Mouse (Mus musculus): ENCODE data around the gene Fbxo46. TPM values are rescaled to one million over a fixed set of nuclear protein-coding genes. Genes with fewer than 3 reads are reported as not detected.
A peak's percentile ranks its signal among the peaks of the same experiment; 100 is the strongest.

Gene Fbxo46
- polyA plus RNA-seq, 1 experiment: not detected

GRCm38 (mm10) chr7:19177216-19177615, 57.6 kb downstream of the Fbxo46 start:
- Histone ChIP-seq H3K4me1 (ENCODE audit: control insufficient read depth, insufficient read depth, low read length) (peaks cover 21% of the 10 kb centered on the region), H3K4me3 (ENCODE audit: insufficient read depth, low read depth, low read length) (peak overlapping the region; percentile 84), H3K27ac (ENCODE audit: insufficient read depth, low read depth, low read length) (peak overlapping the region; percentile 97)
- 56% methylated on average over 7 of the region's 7 CpGs for WGBS
- TF ChIP-seq POLR2A (IDR thresholded peaks at IDR 0.05; ENCODE audit: insufficient read depth, low read depth, low read length) (no peak), CTCF (IDR thresholded peaks at IDR 0.05; ENCODE audit: insufficient read depth, low read depth, low read length) (no peak)

GRCm38 (mm10) chr7:19178035-19178434, 58.4 kb downstream of the Fbxo46 start:
- Histone ChIP-seq H3K4me1 (ENCODE audit: control insufficient read depth, insufficient read depth, low read length) (peaks cover 21% of the 10 kb centered on the region), H3K27ac (ENCODE audit: insufficient read depth, low read depth, low read length) (peak overlapping the region; percentile 74), H3K4me3 (ENCODE audit: insufficient read depth, low read depth, low read length) (peak overlapping the region; percentile 84)
- 3% methylated on average over 18 of the region's 18 CpGs for WGBS
- TF ChIP-seq POLR2A (IDR thresholded peaks at IDR 0.05; ENCODE audit: insufficient read depth, low read depth, low read length): no peak
- no peak for TF ChIP-seq CTCF (IDR thresholded peaks at IDR 0.05; ENCODE audit: insufficient read depth, low read depth, low read length)

- Histone ChIP-seq H3K4me3 (ENCODE audit: insufficient read depth, low read depth, low read length) (peak overlapping the region; percentile 84), H3K4me1 (ENCODE audit: control insufficient read depth, insufficient read depth, low read length) (peaks cover 21% of the 10 kb centered on the region), H3K27ac (ENCODE audit: insufficient read depth, low read depth, low read length) (peak overlapping the region; percentile 74)
- WGBS: 8% methylated on average over 27 of the region's 27 CpGs
- TF ChIP-seq POLR2A (IDR thresholded peaks at IDR 0.05; ENCODE audit: insufficient read depth, low read depth, low read length): no peak
- TF ChIP-seq CTCF (IDR thresholded peaks at IDR 0.05; ENCODE audit: insufficient read depth, low read depth, low read length): peak; percentile 87
Observed at GRCm38 (mm10) chr7:19178443-19179092, 58.9 kb downstream of the Fbxo46 start.

- Histone ChIP-seq H3K4me3 (ENCODE audit: insufficient read depth, low read depth, low read length) (peak overlapping the region; percentile 19), H3K4me1 (ENCODE audit: control insufficient read depth, insufficient read depth, low read length) (peaks cover 21% of the 10 kb centered on the region), H3K27ac (ENCODE audit: insufficient read depth, low read depth, low read length) (no peak overlapping the region)
- 2% methylated on average over 32 of the region's 32 CpGs for WGBS
- TF ChIP-seq CTCF (IDR thresholded peaks at IDR 0.05; ENCODE audit: insufficient read depth, low read depth, low read length): peak; percentile 60
- no peak for TF ChIP-seq POLR2A (IDR thresholded peaks at IDR 0.05; ENCODE audit: insufficient read depth, low read depth, low read length)
Observed at GRCm38 (mm10) chr7:19179173-19179572, 59.5 kb downstream of the Fbxo46 start.

GRCm38 (mm10) chr7:19179936-19180335, 60.3 kb downstream of the Fbxo46 start:
- WGBS: 52% methylated on average over 6 of the region's 6 CpGs
- Histone ChIP-seq H3K27ac (ENCODE audit: insufficient read depth, low read depth, low read length) (no peak overlapping the region), H3K4me3 (ENCODE audit: insufficient read depth, low read depth, low read length) (no peak overlapping the region), H3K4me1 (ENCODE audit: control insufficient read depth, insufficient read depth, low read length) (peaks cover 25% of the 10 kb centered on the region)
- TF ChIP-seq CTCF (IDR thresholded peaks at IDR 0.05; ENCODE audit: insufficient read depth, low read depth, low read length): no peak
- TF ChIP-seq POLR2A (IDR thresholded peaks at IDR 0.05; ENCODE audit: insufficient read depth, low read depth, low read length): no peak

GRCm38 (mm10) chr7:19180862-19181429, 61.3 kb downstream of the Fbxo46 start:
- Histone ChIP-seq H3K27ac (ENCODE audit: insufficient read depth, low read depth, low read length) (no peak overlapping the region), H3K4me3 (ENCODE audit: insufficient read depth, low read depth, low read length) (peak overlapping the region; percentile 6; the same call in 1 of the 2 replicates), H3K4me1 (ENCODE audit: control insufficient read depth, insufficient read depth, low read length) (peaks cover 23% of the 10 kb centered on the region)
- no peak for TF ChIP-seq CTCF (IDR thresholded peaks at IDR 0.05; ENCODE audit: insufficient read depth, low read depth, low read length)
- no peak for TF ChIP-seq POLR2A (IDR thresholded peaks at IDR 0.05; ENCODE audit: insufficient read depth, low read depth, low read length)
- 16% methylated on average over 27 of the region's 27 CpGs for whole genome bisulfite sequencing

- H3K27ac ChIP-seq (ENCODE audit: insufficient read depth, low read depth, low read length): no peak overlapping the region
- WGBS: 29% methylated on average over 2 of the region's 2 CpGs
Observed at GRCm38 (mm10) chr7:19184250-19184649, 64.6 kb downstream of the Fbxo46 start.

GRCm38 (mm10) chr7:19184758-19185157, 65.1 kb downstream of the Fbxo46 start:
- H3K4me3 ChIP-seq (ENCODE audit: insufficient read depth, low read depth, low read length): no peak overlapping the region
- no peak overlapping the region for H3K27ac ChIP-seq (ENCODE audit: insufficient read depth, low read depth, low read length)
- WGBS: 26% methylated on average over 6 of the region's 6 CpGs
- peaks cover 8% of the 10 kb centered on the region for H3K4me1 ChIP-seq (ENCODE audit: control insufficient read depth, insufficient read depth, low read length)
- TF ChIP-seq POLR2A (IDR thresholded peaks at IDR 0.05; ENCODE audit: insufficient read depth, low read depth, low read length) (no peak), CTCF (IDR thresholded peaks at IDR 0.05; ENCODE audit: insufficient read depth, low read depth, low read length) (no peak)

More at GRCm38 (mm10) chr7:19184250-19184649, 64.6 kb downstream of the Fbxo46 start:
- TF ChIP-seq POLR2A (IDR thresholded peaks at IDR 0.05; ENCODE audit: insufficient read depth, low read depth, low read length) (no peak), CTCF (IDR thresholded peaks at IDR 0.05; ENCODE audit: insufficient read depth, low read depth, low read length) (no peak)
- no peak overlapping the region for H3K4me3 ChIP-seq (ENCODE audit: insufficient read depth, low read depth, low read length)
- H3K4me1 ChIP-seq (ENCODE audit: control insufficient read depth, insufficient read depth, low read length): peaks cover 13% of the 10 kb centered on the region

Other genes with a start within 250 kb of the Fbxo46 start
- not detected in 2 replicates for gene Pglyrp1, start 248.5 kb upstream of the Fbxo46 start, polyA plus RNA-seq (2012; ENCODE audit: insufficient read depth, insufficient read length, low replicate concordance, missing spikeins)
- gene Ccdc61, start 209.4 kb upstream of the Fbxo46 start, polyA plus RNA-seq (2012; ENCODE audit: insufficient read depth, insufficient read length, low replicate concordance, missing spikeins): not detected in 2 replicates
- gene Nova2, start 194.0 kb upstream of the Fbxo46 start, polyA plus RNA-seq (2012; ENCODE audit: insufficient read depth, insufficient read length, low replicate concordance, missing spikeins): not detected in 2 replicates
- gene Nanos2, start 132.5 kb upstream of the Fbxo46 start, polyA plus RNA-seq (2012; ENCODE audit: insufficient read depth, insufficient read length, low replicate concordance, missing spikeins): not detected in 2 replicates
- gene Mypop, start 128.6 kb upstream of the Fbxo46 start, polyA plus RNA-seq (2012; ENCODE audit: insufficient read depth, insufficient read length, low replicate concordance, missing spikeins): not detected in 2 replicates
- gene Irf2bp1, start 115.8 kb upstream of the Fbxo46 start, polyA plus RNA-seq (2012; ENCODE audit: insufficient read depth, insufficient read length, low replicate concordance, missing spikeins): not detected in 2 replicates
- gene Foxa3, start 96.3 kb upstream of the Fbxo46 start, polyA plus RNA-seq (2012; ENCODE audit: insufficient read depth, insufficient read length, low replicate concordance, missing spikeins): not detected in 2 replicates
- gene Sympk, start 95.5 kb upstream of the Fbxo46 start, polyA plus RNA-seq (2012; ENCODE audit: insufficient read depth, insufficient read length, low replicate concordance, missing spikeins): not detected in 2 replicates
- not detected in 2 replicates for gene Rsph6a, start 65.2 kb upstream of the Fbxo46 start, polyA plus RNA-seq (2012; ENCODE audit: insufficient read depth, insufficient read length, low replicate concordance, missing spikeins)
- gene Dmwd, start 43.6 kb upstream of the Fbxo46 start, polyA plus RNA-seq (2012; ENCODE audit: insufficient read depth, insufficient read length, low replicate concordance, missing spikeins): not detected in 2 replicates
- not detected in 2 replicates for gene Dmpk, start 36.0 kb upstream of the Fbxo46 start, polyA plus RNA-seq (2012; ENCODE audit: insufficient read depth, insufficient read length, low replicate concordance, missing spikeins)
- not detected in 2 replicates for gene Six5, start 25.3 kb upstream of the Fbxo46 start, polyA plus RNA-seq (2012; ENCODE audit: insufficient read depth, insufficient read length, low replicate concordance, missing spikeins)
- gene Gm4969, start 1.5 kb upstream of the Fbxo46 start, polyA plus RNA-seq (2012; ENCODE audit: insufficient read depth, insufficient read length, low replicate concordance, missing spikeins): not detected in 2 replicates
- not detected in 2 replicates for gene Qpctl, start 29.4 kb downstream of the Fbxo46 start, polyA plus RNA-seq (2012; ENCODE audit: insufficient read depth, insufficient read length, low replicate concordance, missing spikeins)
- not detected in 2 replicates for gene Snrpd2, start 29.9 kb downstream of the Fbxo46 start, polyA plus RNA-seq (2012; ENCODE audit: insufficient read depth, insufficient read length, low replicate concordance, missing spikeins)
- gene Gipr, start 46.3 kb downstream of the Fbxo46 start, polyA plus RNA-seq (2012; ENCODE audit: insufficient read depth, insufficient read length, low replicate concordance, missing spikeins): not detected in 2 replicates
- not detected in 2 replicates for gene Eml2, start 56.6 kb downstream of the Fbxo46 start, polyA plus RNA-seq (2012; ENCODE audit: insufficient read depth, insufficient read length, low replicate concordance, missing spikeins)
- not detected in 2 replicates for gene Gpr4, start 92.7 kb downstream of the Fbxo46 start, polyA plus RNA-seq (2012; ENCODE audit: insufficient read depth, insufficient read length, low replicate concordance, missing spikeins)
- gene Opa3, start 108.5 kb downstream of the Fbxo46 start, polyA plus RNA-seq (2012; ENCODE audit: insufficient read depth, insufficient read length, low replicate concordance, missing spikeins): not detected in 2 replicates
- gene Vasp, start 152.0 kb downstream of the Fbxo46 start, polyA plus RNA-seq (2012; ENCODE audit: insufficient read depth, insufficient read length, low replicate concordance, missing spikeins): not detected in 2 replicates
- not detected in 2 replicates for gene Ppm1n, start 160.2 kb downstream of the Fbxo46 start, polyA plus RNA-seq (2012; ENCODE audit: insufficient read depth, insufficient read length, low replicate concordance, missing spikeins)
- gene Rtn2, start 162.8 kb downstream of the Fbxo46 start, polyA plus RNA-seq (2012; ENCODE audit: insufficient read depth, insufficient read length, low replicate concordance, missing spikeins): not detected in 2 replicates
- gene Fosb, start 190.2 kb downstream of the Fbxo46 start, polyA plus RNA-seq (2012; ENCODE audit: insufficient read depth, insufficient read length, low replicate concordance, missing spikeins): not detected in 2 replicates
- gene Ercc1, start 224.9 kb downstream of the Fbxo46 start, polyA plus RNA-seq (2012; ENCODE audit: insufficient read depth, insufficient read length, low replicate concordance, missing spikeins): not detected in 2 replicates
- not detected in 2 replicates for gene Cd3eap, start 239.6 kb downstream of the Fbxo46 start, polyA plus RNA-seq (2012; ENCODE audit: insufficient read depth, insufficient read length, low replicate concordance, missing spikeins)
- not detected in 2 replicates for gene Ppp1r13l, start 239.9 kb downstream of the Fbxo46 start, polyA plus RNA-seq (2012; ENCODE audit: insufficient read depth, insufficient read length, low replicate concordance, missing spikeins)

Measured in olfactory bulb, adult 2 months (tissue).